Mouse (Mus musculus): ENCODE results near the gene Gusb. TPM values are rescaled to one million over a fixed set of nuclear protein-coding genes. Genes with fewer than 3 reads are reported as not detected.

Gusb gene
- 52.4 TPM for polyA plus RNA-seq (2017; shearing (Covaris generic))

GRCm38 (mm10) chr5:130002301-130003146, at the start of gene Gusb:
TSS of gene Gusb (minus strand) at chr5:130003049.

GRCm38 (mm10) chr5:130029142-130029897, 26.5 kb upstream of the Gusb start, which contains the start of the genes Asl and Crcp:
TSS of gene Asl (minus strand) at chr5:130029247.
TSS of gene Crcp (plus strand) at chr5:130029290.

GRCm38 (mm10) chr5:129941495-129942045, 61.3 kb downstream of the Gusb start, which contains the start of gene Vkorc1l1:
TSS of gene Vkorc1l1 (plus strand) at chr5:129941970.

Other genes starting within 250 kb of the Gusb start
- 60.2 TPM for gene Psph, start 215.6 kb downstream of the Gusb start, polyA plus RNA-seq (2017; shearing (Covaris generic))
- 25.1 TPM for gene Sumf2, start 156.1 kb downstream of the Gusb start, polyA plus RNA-seq (2017; shearing (Covaris generic))
- gene Chchd2, start 115.6 kb downstream of the Gusb start, polyA plus RNA-seq (2017; shearing (Covaris generic)): 464 TPM
- 3.1 TPM for gene Zbed5, start 107.3 kb downstream of the Gusb start, polyA plus RNA-seq (2017; shearing (Covaris generic))
- gene Phkg1, start 104.5 kb downstream of the Gusb start, polyA plus RNA-seq (2017; shearing (Covaris generic)): 0.28 TPM
- gene Nupr1l, start 94.5 kb downstream of the Gusb start, polyA plus RNA-seq (2017; shearing (Covaris generic)): 0.75 TPM
- gene Vkorc1l1, start 61.1 kb downstream of the Gusb start, polyA plus RNA-seq (2017; shearing (Covaris generic)): 15.9 TPM
- gene Asl, start 26.2 kb upstream of the Gusb start, polyA plus RNA-seq (2017; shearing (Covaris generic)): 71.3 TPM
- 43.6 TPM for gene Crcp, start 26.2 kb upstream of the Gusb start, polyA plus RNA-seq (2017; shearing (Covaris generic))
- 11.0 TPM for gene Tpst1, start 70.3 kb upstream of the Gusb start, polyA plus RNA-seq (2017; shearing (Covaris generic))
- 6.5 TPM for gene Kctd7, start 141.8 kb upstream of the Gusb start, polyA plus RNA-seq (2017; shearing (Covaris generic))
- 32.4 TPM for gene Rabgef1, start 168.7 kb upstream of the Gusb start, polyA plus RNA-seq (2017; shearing (Covaris generic))
- gene Tmem248, start 214.0 kb upstream of the Gusb start, polyA plus RNA-seq (2017; shearing (Covaris generic)): 56.9 TPM

Data from CD4-positive, CD25-positive, alpha-beta regulatory T cell (primary cell).